Mouse (Mus musculus) liver, embryonic 16.5 days (tissue): ENCODE data around the gene Ppp1r12c. TPM values are rescaled to one million over a fixed set of nuclear protein-coding genes. Genes with fewer than 3 reads are reported as not detected.

ENCODE experiments used
- ATAC-seq: fragments of 200-750 bp; cut with Nextera tagmentation; 2 replicates; pipeline ENCODE4 v1.8.0; 2017; ENCODE audit warnings: low read depth, mild to moderate bottlenecking, moderate number of reproducible peaks, moderate library complexity
- H3K27ac ChIP-seq: fragments of 300-500 bp; sonication (generic); 2 replicates; pipeline ENCODE4 v1.5.1; 2014; ENCODE audit warnings: mild to moderate bottlenecking, low read length
- H3K27me3 ChIP-seq: fragments of 300-500 bp; sonication (generic); 2 replicates; pipeline ENCODE4 v1.6.1; 2014; ENCODE audit warnings: low read depth, low read length, mixed read lengths; ENCODE audit not compliant: control insufficient read depth, insufficient read depth
- H3K36me3 ChIP-seq: fragments of 300-500 bp; sonication (generic); 2 replicates; pipeline ENCODE4 v1.6.1; 2014; ENCODE audit warnings: mild to moderate bottlenecking; ENCODE audit not compliant: control insufficient read depth, insufficient read depth
- H3K4me1 ChIP-seq: fragments of 300-500 bp; sonication (generic); 2 replicates; pipeline ENCODE4 v1.6.1; 2014; ENCODE audit warnings: low read depth, low read length, mixed read lengths; ENCODE audit not compliant: control insufficient read depth
- H3K4me2 ChIP-seq: fragments of 300-500 bp; sonication (generic); 2 replicates; pipeline ENCODE4 v1.6.1; 2014; ENCODE audit warnings: low read depth, low read length, mixed read lengths
- H3K4me3 ChIP-seq: fragments of 300-500 bp; sonication (generic); 2 replicates; pipeline ENCODE4 v1.5.1; 2014; ENCODE audit warnings: low read depth, mild to moderate bottlenecking, low read length
- H3K9ac ChIP-seq: fragments of 300-500 bp; sonication (generic); 2 replicates; pipeline ENCODE4 v1.6.1; 2014; ENCODE audit warnings: low read depth, low read length
- H3K9me3 ChIP-seq: fragments of 300-500 bp; sonication (generic); replicated peaks from 2 replicates; pipeline ENCODE4 v1.6.1; 2016; ENCODE audit warnings: low read length; ENCODE audit not compliant: control insufficient read depth
- WGBS: fragments of 180-500 bp; shearing (Covaris S2); extraction: QIAGEN DNeasy Blood & Tissue Kit; methylation state at CpG from one replicate; pipeline ENCODE4 v1.1.7; 2014; ENCODE audit not compliant: insufficient replicate concordance; 5-methylcytosine and 5-hydroxymethylcytosine counted together
- microRNA-seq: library from miRNA; unstranded; fragments of <30 nt; microRNA quantifications from one replicate; pipeline ENCODE4, GENCODE M21; 2016
- polyA plus RNA-seq: library from polyadenylated mRNA; unstranded; fragments of >200 nt; fragmentation: Nextera tagmentation; extraction: Ambion mirVana; gene quantifications from 2 replicates; pipeline ENCODE4 v1.2.1, GENCODE M21; 2015

Ppp1r12c gene
- polyA plus RNA-seq, 1 experiment from 2014 or later, result 8.0 TPM

DNA sequence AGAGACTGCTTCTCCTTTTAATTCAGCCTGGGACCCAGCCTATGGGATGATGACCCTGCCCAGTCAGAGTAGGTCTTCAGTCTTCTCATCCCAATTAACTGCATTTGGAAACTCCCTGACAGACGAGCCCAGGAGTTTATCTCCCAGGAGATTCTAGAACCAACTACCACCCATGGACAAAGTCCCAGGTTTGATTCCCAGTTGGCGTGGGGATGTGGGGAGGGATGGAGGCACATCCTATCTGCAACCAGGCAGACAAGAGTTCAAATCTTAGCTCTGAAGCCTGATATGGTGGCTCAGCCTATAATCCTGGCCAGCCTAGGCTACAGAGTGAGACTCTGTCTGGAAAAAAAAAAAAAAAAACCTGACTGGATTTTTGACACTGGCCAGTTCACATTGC lies 63.8 kb downstream of the Ppp1r12c start:
- H3K9me3 ChIP-seq, result no peaks in the 10 kb centered on the region
- 69% methylated on average over 2 of the region's 2 CpGs for WGBS
- no peak overlapping the region for H3K9ac ChIP-seq
- no peak for ATAC-seq
- no peak overlapping the region for H3K4me2 ChIP-seq
- H3K27me3 ChIP-seq, result no peaks in the 10 kb centered on the region
- no peaks in the 10 kb centered on the region for H3K4me1 ChIP-seq
- H3K27ac ChIP-seq, result no peak overlapping the region
- H3K4me3 ChIP-seq, result no peak overlapping the region
- peaks cover 7% of the 10 kb centered on the region for H3K36me3 ChIP-seq

DNA sequence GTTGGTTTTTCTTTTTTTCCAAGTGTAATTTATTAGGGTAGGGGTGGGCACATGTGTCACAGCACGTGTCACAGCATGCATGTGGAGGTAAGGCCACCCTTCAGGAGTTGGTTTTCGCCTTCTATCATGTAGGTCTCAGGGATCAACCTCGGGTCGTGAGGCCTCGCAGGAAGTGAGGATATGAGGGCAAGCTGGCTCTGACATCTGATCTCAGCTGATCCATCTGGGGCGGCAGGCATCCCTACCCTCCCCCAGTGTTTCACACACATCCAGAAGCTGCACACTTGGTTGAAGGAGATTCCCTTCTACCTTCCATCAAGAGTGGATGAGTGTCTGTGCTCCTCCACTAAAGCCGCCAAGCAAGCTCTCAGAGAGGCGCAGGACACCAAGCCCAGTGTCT lies 69.5 kb downstream of the Ppp1r12c start:
- Histone ChIP-seq H3K27me3 (no peaks in the 10 kb centered on the region), H3K9me3 (no peaks in the 10 kb centered on the region), H3K36me3 (no peaks in the 10 kb centered on the region; the same call in 1 of the 2 replicates), H3K27ac (no peak overlapping the region), H3K9ac (no peak overlapping the region), H3K4me1 (no peaks in the 10 kb centered on the region), H3K4me2 (no peak overlapping the region), H3K4me3 (no peak overlapping the region)
- 74% methylated on average over 8 of the region's 8 CpGs for WGBS
- no peak for ATAC-seq

- no peak for ATAC-seq
- WGBS, result 71% methylated on average over 6 of the region's 6 CpGs
Observed at GRCm38 (mm10) chr7:4431548-4431947, 69.9 kb downstream of the Ppp1r12c start.

More at GRCm38 (mm10) chr7:4431548-4431947, 69.9 kb downstream of the Ppp1r12c start:
- Histone ChIP-seq H3K27me3 (no peaks in the 10 kb centered on the region), H3K27ac (no peak overlapping the region), H3K4me1 (no peaks in the 10 kb centered on the region), H3K9me3 (no peaks in the 10 kb centered on the region), H3K4me2 (no peak overlapping the region), H3K9ac (no peak overlapping the region), H3K4me3 (no peak overlapping the region), H3K36me3 (no peaks in the 10 kb centered on the region; the same call in 1 of the 2 replicates)

Small RNA genes within 50 kb of the gene (microRNA-seq; reads per million reads assigned to microRNA genes)
- gene Gm24605, result not detected

Other genes with a start within 250 kb of the Ppp1r12c start
- 0.09 and 0.18 TPM in 2 replicates for gene Ncr1, start 164.0 kb downstream of the Ppp1r12c start, polyA plus RNA-seq
- gene Gp6, start 103.9 kb downstream of the Ppp1r12c start, polyA plus RNA-seq, result 3.2 and 3.3 TPM in 2 replicates
- gene Rdh13, start 56.0 kb downstream of the Ppp1r12c start, polyA plus RNA-seq, result 4.2 and 4.3 TPM in 2 replicates
- gene Eps8l1, start 41.0 kb downstream of the Ppp1r12c start, polyA plus RNA-seq, result 1.1 and 2.6 TPM in 2 replicates
- 9.3 and 15.2 TPM in 2 replicates for gene Tnnt1, start 14.7 kb upstream of the Ppp1r12c start, polyA plus RNA-seq
- gene Tnni3, start 22.5 kb upstream of the Ppp1r12c start, polyA plus RNA-seq, result 0.32 and 0.40 TPM in 2 replicates
- gene Dnaaf3, start 30.8 kb upstream of the Ppp1r12c start, polyA plus RNA-seq, result 0.16 and 0.19 TPM in 2 replicates
- 0.48 and 0.52 TPM in 2 replicates for gene Syt5, start 45.9 kb upstream of the Ppp1r12c start, polyA plus RNA-seq
- gene Ptprh, start 102.4 kb upstream of the Ppp1r12c start, polyA plus RNA-seq, result 0.02 TPM in 1 of 2 replicates, not detected in the other
- gene Tmem86b, start 129.7 kb upstream of the Ppp1r12c start, polyA plus RNA-seq, result 38.2 and 39.0 TPM in 2 replicates
- gene Ppp6r1, start 157.3 kb upstream of the Ppp1r12c start, polyA plus RNA-seq, result 2.4 and 3.4 TPM in 2 replicates
- 46.8 and 49.1 TPM in 2 replicates for gene Hspbp1, start 183.4 kb upstream of the Ppp1r12c start, polyA plus RNA-seq
- gene Brsk1, start 188.9 kb upstream of the Ppp1r12c start, polyA plus RNA-seq, result 0.14 TPM in 1 of 2 replicates, not detected in the other
- gene Tmem150b, start 223.6 kb upstream of the Ppp1r12c start, polyA plus RNA-seq, result 0.33 and 0.36 TPM in 2 replicates
- gene Kmt5c, start 238.4 kb upstream of the Ppp1r12c start, polyA plus RNA-seq, result 41.3 and 47.4 TPM in 2 replicates